Mouse (Mus musculus): ENCODE measurements at regions not wholly inside any gene's neighbourhood (a gene's known extent, or its start where the extent isn't known, plus 50 kb on each side); places are given as distances from the start of the nearest gene placed in this dataset.

DNA sequence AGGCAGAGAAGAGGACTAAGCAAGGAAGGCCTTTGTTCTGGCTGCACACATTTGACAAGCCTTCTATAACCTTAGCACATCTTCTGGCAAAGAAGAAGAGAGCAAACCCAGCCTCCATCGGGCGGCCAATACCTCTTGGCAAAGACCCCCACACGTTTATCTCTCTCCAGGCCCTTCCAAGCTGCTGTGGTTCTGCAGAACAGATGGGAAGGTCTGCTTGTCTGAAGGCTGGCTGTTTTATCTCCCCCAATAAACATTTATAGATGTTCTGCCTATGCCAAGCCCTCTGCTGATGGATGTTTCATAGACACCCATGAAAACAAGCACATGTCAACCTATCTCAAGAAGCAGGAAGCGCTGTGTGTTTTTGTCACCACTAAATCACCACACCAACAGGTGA lies 339.4 kb upstream of the Rarb start:
- H3K9me3 ChIP-seq (ENCODE audit: control insufficient read depth, low read length) = no peaks in the 10 kb centered on the region
- H3K9ac ChIP-seq (ENCODE audit: low read depth, low read length) = no peak overlapping the region
- H3K27ac ChIP-seq (ENCODE audit: low read depth, low read length) = no peak overlapping the region
- DNase-seq (ENCODE audit: low spot score) = no peak
- no peaks in the 10 kb centered on the region for H3K4me1 ChIP-seq (replicated peaks; ENCODE audit: control insufficient read depth, insufficient read depth, low read length)
- no peaks in the 10 kb centered on the region for H3K36me3 ChIP-seq (ENCODE audit: control insufficient read depth, insufficient read depth, low read length)
- H3K27me3 ChIP-seq (replicated peaks; ENCODE audit: control insufficient read depth, insufficient read depth, low read length) = no peaks in the 10 kb centered on the region
- ATAC-seq (replicated peaks; ENCODE audit: low FRiP score) = no peak
- 69% methylated on average over 4 of the region's 4 CpGs for WGBS
- H3K4me2 ChIP-seq = no peak overlapping the region
- no peak overlapping the region for H3K4me3 ChIP-seq (ENCODE audit: low read depth, low read length)

DNA sequence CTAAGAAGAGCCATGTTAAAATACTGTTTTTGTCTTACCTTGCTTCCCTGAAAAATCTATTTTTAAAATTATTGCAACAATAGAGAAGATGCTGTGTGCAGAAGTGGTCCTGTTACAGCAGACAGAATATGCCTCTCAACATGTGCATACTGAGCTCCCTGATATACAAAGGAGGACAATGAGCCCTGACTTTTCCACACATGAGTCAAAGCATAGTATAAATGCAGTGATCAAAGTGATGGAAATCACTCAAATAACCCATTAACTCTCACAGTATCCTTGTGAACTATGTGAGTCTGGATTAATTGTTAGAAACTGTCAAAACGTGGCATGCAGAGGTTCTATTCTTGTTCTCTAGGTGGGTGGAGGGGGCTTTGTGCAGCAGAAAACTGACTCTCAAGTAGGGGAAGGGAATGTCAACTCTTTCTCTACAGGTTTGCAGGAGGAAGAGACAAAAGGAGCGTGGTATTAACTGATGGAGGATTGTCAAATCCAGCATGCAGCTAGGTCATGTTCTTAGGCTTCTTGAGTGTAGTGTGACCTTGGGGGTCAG lies 337.5 kb upstream of the Rarb start:
- no peak for ATAC-seq (replicated peaks; ENCODE audit: low FRiP score)

DNA sequence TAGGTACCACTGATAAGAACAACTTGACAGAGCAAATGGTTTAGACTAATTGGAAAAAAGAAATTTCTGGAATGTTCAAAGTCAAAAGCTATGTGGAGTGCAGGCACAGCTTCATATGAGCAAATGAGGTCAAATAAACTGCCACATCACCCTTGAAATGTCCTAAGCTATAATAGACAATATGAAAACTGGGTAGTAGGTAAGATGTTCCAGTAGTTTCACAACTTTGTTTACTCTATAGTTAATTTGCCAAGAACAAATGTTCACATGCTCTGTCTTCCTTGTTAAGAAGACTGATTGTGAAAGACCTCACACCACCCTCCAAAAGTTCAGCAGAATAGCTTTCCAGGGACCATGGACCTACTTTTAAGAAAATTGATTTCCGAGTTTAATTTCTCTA lies 301.7 kb upstream of the Rarb start:
- H3K4me1 ChIP-seq (replicated peaks; ENCODE audit: control insufficient read depth, insufficient read depth, low read length) = no peaks in the 10 kb centered on the region
- H3K27ac ChIP-seq (ENCODE audit: low read depth, low read length) = no peak overlapping the region
- H3K4me3 ChIP-seq (ENCODE audit: low read depth, low read length) = no peak overlapping the region
- no peak overlapping the region for H3K9ac ChIP-seq (ENCODE audit: low read depth, low read length)
- H3K4me2 ChIP-seq = no peak overlapping the region
- H3K27me3 ChIP-seq (replicated peaks; ENCODE audit: control insufficient read depth, insufficient read depth, low read length) = no peaks in the 10 kb centered on the region
- DNase-seq (ENCODE audit: low spot score) = no peak
- H3K9me3 ChIP-seq (ENCODE audit: control insufficient read depth, low read length) = no peaks in the 10 kb centered on the region
- H3K36me3 ChIP-seq (ENCODE audit: control insufficient read depth, insufficient read depth, low read length) = no peaks in the 10 kb centered on the region
- ATAC-seq (replicated peaks; ENCODE audit: low FRiP score) = no peak
- 77% methylated on average over 1 of the region's 1 CpGs for WGBS

More for the DNA sequence above, 337.5 kb upstream of the Rarb start:
- Histone ChIP-seq H3K9ac (ENCODE audit: low read depth, low read length) (no peak overlapping the region), H3K36me3 (ENCODE audit: control insufficient read depth, insufficient read depth, low read length) (no peaks in the 10 kb centered on the region), H3K4me1 (replicated peaks; ENCODE audit: control insufficient read depth, insufficient read depth, low read length) (no peaks in the 10 kb centered on the region), H3K4me2 (no peak overlapping the region), H3K9me3 (ENCODE audit: control insufficient read depth, low read length) (no peaks in the 10 kb centered on the region), H3K27me3 (replicated peaks; ENCODE audit: control insufficient read depth, insufficient read depth, low read length) (no peaks in the 10 kb centered on the region), H3K4me3 (ENCODE audit: low read depth, low read length) (no peak overlapping the region), H3K27ac (ENCODE audit: low read depth, low read length) (no peak overlapping the region)
- DNase-seq (ENCODE audit: low spot score) = no peak
- WGBS = 62% methylated on average over 2 of the region's 2 CpGs

DNA sequence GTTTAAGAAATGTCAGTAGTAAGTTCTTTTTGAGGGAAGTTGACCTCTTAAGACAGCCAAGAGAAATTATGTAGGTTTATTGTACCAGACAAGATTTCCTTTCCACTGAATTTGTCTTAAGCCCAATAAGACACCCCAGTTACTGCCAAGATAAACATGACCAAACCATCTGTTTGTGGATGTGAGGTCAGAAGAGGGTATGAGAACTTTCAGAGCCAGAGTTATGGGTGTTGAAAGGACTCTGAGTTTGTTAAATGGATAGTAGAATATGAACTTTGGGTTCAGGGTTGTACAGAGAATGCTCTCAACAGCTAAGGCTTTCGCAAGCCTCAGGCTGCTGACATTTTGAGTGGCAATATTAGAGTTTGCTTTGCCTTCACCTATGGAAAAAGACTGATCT lies 287.7 kb upstream of the Rarb start:
- no peak for ATAC-seq (replicated peaks; ENCODE audit: low FRiP score)
- Histone ChIP-seq H3K36me3 (ENCODE audit: control insufficient read depth, insufficient read depth, low read length) (no peaks in the 10 kb centered on the region), H3K9ac (ENCODE audit: low read depth, low read length) (no peak overlapping the region), H3K27ac (ENCODE audit: low read depth, low read length) (no peak overlapping the region), H3K4me1 (replicated peaks; ENCODE audit: control insufficient read depth, insufficient read depth, low read length) (no peaks in the 10 kb centered on the region), H3K4me2 (no peak overlapping the region), H3K27me3 (replicated peaks; ENCODE audit: control insufficient read depth, insufficient read depth, low read length) (no peaks in the 10 kb centered on the region), H3K4me3 (ENCODE audit: low read depth, low read length) (no peak overlapping the region), H3K9me3 (ENCODE audit: control insufficient read depth, low read length) (no peaks in the 10 kb centered on the region)
- DNase-seq (ENCODE audit: low spot score) = no peak
- WGBS = 76% methylated on average over 1 of the region's 1 CpGs

DNA sequence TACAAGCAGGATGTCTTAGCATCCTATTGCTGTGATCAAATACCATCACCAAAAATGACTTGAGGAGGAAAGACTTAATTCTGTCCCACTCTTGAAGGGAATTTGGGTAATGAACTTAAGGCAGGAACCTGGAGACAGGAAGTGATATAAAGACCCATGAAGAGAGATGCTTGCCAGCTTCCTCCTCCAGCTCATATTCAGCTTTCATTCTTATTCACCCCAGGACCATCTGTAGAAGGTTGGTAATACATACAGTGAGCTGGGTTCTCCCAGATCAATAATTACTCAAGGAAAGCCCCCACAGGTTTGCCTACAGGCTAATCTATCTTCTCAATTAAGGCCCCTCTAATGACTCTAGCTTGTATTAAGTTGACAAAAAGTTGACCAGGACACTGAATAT lies 283.5 kb upstream of the Rarb start:
- Histone ChIP-seq H3K36me3 (ENCODE audit: control insufficient read depth, insufficient read depth, low read length) (no peaks in the 10 kb centered on the region), H3K27ac (ENCODE audit: low read depth, low read length) (no peak overlapping the region), H3K9me3 (ENCODE audit: control insufficient read depth, low read length) (no peaks in the 10 kb centered on the region), H3K4me3 (ENCODE audit: low read depth, low read length) (no peak overlapping the region), H3K4me2 (no peak overlapping the region), H3K4me1 (replicated peaks; ENCODE audit: control insufficient read depth, insufficient read depth, low read length) (no peaks in the 10 kb centered on the region), H3K9ac (ENCODE audit: low read depth, low read length) (no peak overlapping the region), H3K27me3 (replicated peaks; ENCODE audit: control insufficient read depth, insufficient read depth, low read length) (no peaks in the 10 kb centered on the region)
- DNase-seq (ENCODE audit: low spot score) (no peak), ATAC-seq (replicated peaks; ENCODE audit: low FRiP score) (no peak)

DNA sequence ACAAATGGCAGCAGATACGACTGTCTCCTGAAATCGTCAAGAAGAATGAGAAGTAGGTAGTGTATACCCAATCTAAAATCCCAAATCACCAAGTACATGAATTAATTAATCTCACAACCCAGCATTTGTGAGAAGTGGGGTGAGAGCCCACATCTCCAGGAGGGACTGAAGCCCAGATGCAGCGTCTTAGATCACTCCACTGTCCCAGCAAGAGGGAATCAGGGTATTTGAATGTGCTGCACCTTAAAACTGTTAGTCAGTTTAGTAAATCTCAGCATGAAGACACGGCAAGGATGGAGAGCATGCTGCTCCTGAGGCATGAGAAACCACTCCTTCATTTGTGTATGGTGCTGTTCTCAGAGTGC lies 271.6 kb upstream of the Rarb start:
- Histone ChIP-seq H3K4me1 (replicated peaks; ENCODE audit: control insufficient read depth, insufficient read depth, low read length) (no peaks in the 10 kb centered on the region), H3K36me3 (ENCODE audit: control insufficient read depth, insufficient read depth, low read length) (no peaks in the 10 kb centered on the region), H3K27ac (ENCODE audit: low read depth, low read length) (no peak overlapping the region), H3K4me3 (ENCODE audit: low read depth, low read length) (no peak overlapping the region), H3K9ac (ENCODE audit: low read depth, low read length) (no peak overlapping the region), H3K4me2 (no peak overlapping the region), H3K27me3 (replicated peaks; ENCODE audit: control insufficient read depth, insufficient read depth, low read length) (no peaks in the 10 kb centered on the region), H3K9me3 (ENCODE audit: control insufficient read depth, low read length) (no peaks in the 10 kb centered on the region)
- WGBS = 47% methylated on average over 4 of the region's 4 CpGs
- no peak for ATAC-seq (replicated peaks; ENCODE audit: low FRiP score)
- DNase-seq (ENCODE audit: low spot score) = no peak

DNA sequence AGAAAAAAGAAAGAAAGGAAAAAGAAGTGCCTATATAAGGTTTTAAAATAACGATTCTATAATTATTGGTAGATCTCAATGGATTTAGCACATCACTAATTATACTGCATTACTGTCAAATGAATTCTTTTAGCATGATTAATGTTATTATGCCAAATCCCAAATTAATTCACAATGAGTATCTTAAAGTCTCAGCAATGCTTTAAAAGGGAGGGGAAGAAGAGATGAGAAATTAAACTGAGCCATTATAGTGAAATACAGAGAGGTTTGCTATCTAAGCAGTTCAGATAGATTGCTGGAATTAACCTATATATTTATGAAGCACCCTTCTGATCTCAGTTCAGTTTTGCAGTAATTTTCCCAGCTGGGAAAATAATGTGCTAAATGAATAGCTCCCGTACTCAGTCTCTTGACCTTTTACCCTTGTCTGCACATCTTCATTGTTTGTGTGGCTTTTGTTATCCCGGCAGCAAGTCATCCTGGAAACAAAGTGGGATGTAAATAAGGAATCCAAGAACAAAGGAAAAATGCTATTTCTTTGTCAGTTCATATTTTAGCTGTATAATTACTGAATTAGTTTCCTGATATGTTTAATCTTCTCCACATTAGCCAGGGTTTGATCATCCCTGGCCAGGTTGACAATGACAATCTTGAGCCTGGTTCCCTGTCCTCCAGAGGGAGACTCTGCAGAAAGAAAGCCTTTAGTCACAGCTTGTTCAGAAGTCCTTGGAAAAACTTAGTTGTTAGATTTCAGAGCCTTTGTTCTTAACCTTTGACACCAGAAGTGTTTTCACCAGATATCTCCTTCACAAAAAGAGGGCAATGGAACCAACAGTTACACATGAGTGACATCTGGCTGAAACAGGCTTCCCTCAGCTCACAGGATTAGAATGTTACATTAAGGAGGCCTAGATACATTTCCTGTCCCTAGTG lies 270.9 kb upstream of the Rarb start:
- no peak overlapping the region for H3K27ac ChIP-seq (ENCODE audit: low read depth, low read length)
- ATAC-seq (replicated peaks; ENCODE audit: low FRiP score) = no peak
- no peaks in the 10 kb centered on the region for H3K36me3 ChIP-seq (ENCODE audit: control insufficient read depth, insufficient read depth, low read length)
- no peaks in the 10 kb centered on the region for H3K27me3 ChIP-seq (replicated peaks; ENCODE audit: control insufficient read depth, insufficient read depth, low read length)
- H3K4me1 ChIP-seq (replicated peaks; ENCODE audit: control insufficient read depth, insufficient read depth, low read length) = no peaks in the 10 kb centered on the region
- DNase-seq (ENCODE audit: low spot score) = no peak
- no peak overlapping the region for H3K4me2 ChIP-seq
- H3K9ac ChIP-seq (ENCODE audit: low read depth, low read length) = no peak overlapping the region
- no peaks in the 10 kb centered on the region for H3K9me3 ChIP-seq (ENCODE audit: control insufficient read depth, low read length)
- no peak overlapping the region for H3K4me3 ChIP-seq (ENCODE audit: low read depth, low read length)
- WGBS = 47% methylated on average over 3 of the region's 3 CpGs

DNA sequence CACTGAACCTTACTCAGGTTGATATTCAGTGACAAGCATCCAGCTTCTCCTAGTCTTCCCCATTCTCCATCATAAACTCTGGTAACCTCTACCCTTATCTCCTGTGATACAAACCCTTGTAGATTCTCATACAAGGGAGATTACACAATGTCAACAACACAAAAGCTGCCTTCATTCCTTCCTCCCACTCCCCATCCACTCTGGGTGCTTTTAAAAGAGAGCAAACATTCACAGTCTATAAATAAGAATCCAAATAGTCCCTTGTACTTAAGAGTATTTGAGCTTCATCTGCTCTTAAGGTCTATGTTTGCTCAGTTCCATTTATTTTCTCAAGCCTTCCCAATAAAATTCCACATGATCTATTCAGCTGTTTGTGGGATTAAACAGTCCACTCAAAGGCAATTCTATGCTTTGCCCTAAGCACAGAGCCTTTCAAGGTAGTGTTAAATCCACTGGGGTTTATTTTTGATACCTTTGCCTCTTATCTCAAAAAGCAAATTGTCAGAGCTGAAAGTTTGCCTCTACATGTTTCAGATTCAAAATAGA lies 270.2 kb upstream of the Rarb start:
- DNase-seq (ENCODE audit: low spot score) (no peak), ATAC-seq (replicated peaks; ENCODE audit: low FRiP score) (no peak)
- Histone ChIP-seq H3K4me3 (ENCODE audit: low read depth, low read length) (no peak overlapping the region), H3K4me1 (replicated peaks; ENCODE audit: control insufficient read depth, insufficient read depth, low read length) (no peaks in the 10 kb centered on the region), H3K27me3 (replicated peaks; ENCODE audit: control insufficient read depth, insufficient read depth, low read length) (no peaks in the 10 kb centered on the region), H3K9ac (ENCODE audit: low read depth, low read length) (no peak overlapping the region), H3K9me3 (ENCODE audit: control insufficient read depth, low read length) (no peaks in the 10 kb centered on the region), H3K36me3 (ENCODE audit: control insufficient read depth, insufficient read depth, low read length) (no peaks in the 10 kb centered on the region), H3K4me2 (no peak overlapping the region), H3K27ac (ENCODE audit: low read depth, low read length) (no peak overlapping the region)

DNA sequence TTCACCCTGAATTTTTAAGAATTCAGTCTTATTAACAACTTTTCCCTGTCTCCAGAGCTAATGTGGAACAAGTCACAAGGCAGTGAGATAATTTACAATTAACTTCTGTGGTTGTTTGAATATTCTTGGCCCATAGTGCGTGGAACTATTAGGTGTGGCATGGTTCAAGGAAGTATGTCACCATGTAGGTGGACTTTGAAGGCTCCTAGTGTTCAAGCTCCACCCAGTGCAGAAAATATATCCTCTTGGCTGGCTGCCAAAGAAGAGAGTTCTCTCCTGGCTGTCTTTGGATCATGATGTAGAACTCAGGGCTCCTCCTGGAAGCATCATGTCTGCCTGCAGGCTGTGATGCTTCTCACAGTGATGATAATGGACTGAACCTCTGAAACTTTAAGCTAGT lies 268.9 kb upstream of the Rarb start:
- no peak overlapping the region for H3K27ac ChIP-seq (ENCODE audit: low read depth, low read length)

More for the DNA sequence above, 268.9 kb upstream of the Rarb start:
- Histone ChIP-seq H3K4me3 (ENCODE audit: low read depth, low read length) (no peak overlapping the region), H3K4me2 (no peak overlapping the region), H3K4me1 (replicated peaks; ENCODE audit: control insufficient read depth, insufficient read depth, low read length) (no peaks in the 10 kb centered on the region), H3K36me3 (ENCODE audit: control insufficient read depth, insufficient read depth, low read length) (no peaks in the 10 kb centered on the region), H3K27me3 (replicated peaks; ENCODE audit: control insufficient read depth, insufficient read depth, low read length) (no peaks in the 10 kb centered on the region), H3K9ac (ENCODE audit: low read depth, low read length) (no peak overlapping the region), H3K9me3 (ENCODE audit: control insufficient read depth, low read length) (no peaks in the 10 kb centered on the region)
- WGBS = 88% methylated on average over 1 of the region's 1 CpGs
- no peak for ATAC-seq (replicated peaks; ENCODE audit: low FRiP score)
- DNase-seq (ENCODE audit: low spot score) = no peak
